Mouse (Mus musculus): ENCODE measurements around the gene Pcnx4. TPM values are rescaled to one million over a fixed set of nuclear protein-coding genes. Genes with fewer than 3 reads are reported as not detected.

Pcnx4 gene
- polyA plus RNA-seq, 1 experiment: 3.2 TPM

GRCm38 (mm10) chr12:72518114-72518728 lies 18.0 kb upstream of the Pcnx4 start:
- 87% methylated on average over 12 of the region's 12 CpGs for WGBS
- H3K4me3 ChIP-seq (ENCODE audit: insufficient read depth, low read depth, low read length): no peak overlapping the region
- H3K27ac ChIP-seq (ENCODE audit: insufficient read depth, low read depth, low read length): no peak overlapping the region
- H3K27me3 ChIP-seq (replicated peaks; ENCODE audit: control insufficient read depth, insufficient read depth, low read length): no peaks in the 10 kb centered on the region
- H3K36me3 ChIP-seq (ENCODE audit: control insufficient read depth, insufficient read depth, low read length): no peaks in the 10 kb centered on the region
- no peak for TF ChIP-seq CTCF (conservative IDR thresholded peaks at IDR 0.05; ENCODE audit: insufficient read depth, insufficient read length, low read depth, low read length)
- TF ChIP-seq POLR2A (IDR thresholded peaks at IDR 0.05; ENCODE audit: low read depth, low read length): no peak
- H3K4me1 ChIP-seq (ENCODE audit: control insufficient read depth, insufficient read depth, low read length): no peaks in the 10 kb centered on the region
- DNase-seq: no peak

GRCm38 (mm10) chr12:72519352-72519751 lies 16.8 kb upstream of the Pcnx4 start:
- DNase-seq: no peak
- no peak overlapping the region for H3K27ac ChIP-seq (ENCODE audit: insufficient read depth, low read depth, low read length)
- no peaks in the 10 kb centered on the region for H3K4me1 ChIP-seq (ENCODE audit: control insufficient read depth, insufficient read depth, low read length)
- TF ChIP-seq POLR2A (IDR thresholded peaks at IDR 0.05; ENCODE audit: low read depth, low read length) (no peak), CTCF (conservative IDR thresholded peaks at IDR 0.05; ENCODE audit: insufficient read depth, insufficient read length, low read depth, low read length) (no peak)
- H3K27me3 ChIP-seq (replicated peaks; ENCODE audit: control insufficient read depth, insufficient read depth, low read length): no peaks in the 10 kb centered on the region
- 41% methylated on average over 9 of the region's 9 CpGs for WGBS
- H3K36me3 ChIP-seq (ENCODE audit: control insufficient read depth, insufficient read depth, low read length): no peaks in the 10 kb centered on the region
- no peak overlapping the region for H3K4me3 ChIP-seq (ENCODE audit: insufficient read depth, low read depth, low read length)

GRCm38 (mm10) chr12:72519855-72520254 lies 16.3 kb upstream of the Pcnx4 start:
- H3K4me1 ChIP-seq (ENCODE audit: control insufficient read depth, insufficient read depth, low read length): no peaks in the 10 kb centered on the region
- TF ChIP-seq POLR2A (IDR thresholded peaks at IDR 0.05; ENCODE audit: low read depth, low read length) (no peak), CTCF (conservative IDR thresholded peaks at IDR 0.05; ENCODE audit: insufficient read depth, insufficient read length, low read depth, low read length) (no peak)
- H3K27ac ChIP-seq (ENCODE audit: insufficient read depth, low read depth, low read length): no peak overlapping the region
- H3K4me3 ChIP-seq (ENCODE audit: insufficient read depth, low read depth, low read length): no peak overlapping the region
- H3K36me3 ChIP-seq (ENCODE audit: control insufficient read depth, insufficient read depth, low read length): no peaks in the 10 kb centered on the region
- no peaks in the 10 kb centered on the region for H3K27me3 ChIP-seq (replicated peaks; ENCODE audit: control insufficient read depth, insufficient read depth, low read length)
- WGBS: 82% methylated on average over 5 of the region's 5 CpGs
- no peak for DNase-seq

- WGBS: 0% methylated on average over 2 of the region's 2 CpGs
- H3K27ac ChIP-seq (ENCODE audit: insufficient read depth, low read depth, low read length): no peak overlapping the region
- no peaks in the 10 kb centered on the region for H3K4me1 ChIP-seq (ENCODE audit: control insufficient read depth, insufficient read depth, low read length)
- no peaks in the 10 kb centered on the region for H3K27me3 ChIP-seq (replicated peaks; ENCODE audit: control insufficient read depth, insufficient read depth, low read length)
- H3K4me3 ChIP-seq (ENCODE audit: insufficient read depth, low read depth, low read length): no peak overlapping the region
- no peaks in the 10 kb centered on the region for H3K36me3 ChIP-seq (ENCODE audit: control insufficient read depth, insufficient read depth, low read length)
- TF ChIP-seq CTCF (conservative IDR thresholded peaks at IDR 0.05; ENCODE audit: insufficient read depth, insufficient read length, low read depth, low read length) (peak; percentile 87), POLR2A (IDR thresholded peaks at IDR 0.05; ENCODE audit: low read depth, low read length) (no peak)
- DNase-seq: peak; percentile 39
Observed at GRCm38 (mm10) chr12:72520645-72521044, 15.5 kb upstream of the Pcnx4 start.

GRCm38 (mm10) chr12:72525588-72525987 lies 10.6 kb upstream of the Pcnx4 start:
- H3K27ac ChIP-seq (ENCODE audit: insufficient read depth, low read depth, low read length): no peak overlapping the region
- no peak for DNase-seq
- TF ChIP-seq CTCF (conservative IDR thresholded peaks at IDR 0.05; ENCODE audit: insufficient read depth, insufficient read length, low read depth, low read length) (no peak), POLR2A (IDR thresholded peaks at IDR 0.05; ENCODE audit: low read depth, low read length) (no peak)
- no peak overlapping the region for H3K4me3 ChIP-seq (ENCODE audit: insufficient read depth, low read depth, low read length)
- no peaks in the 10 kb centered on the region for H3K36me3 ChIP-seq (ENCODE audit: control insufficient read depth, insufficient read depth, low read length)
- WGBS: 82% methylated on average over 4 of the region's 4 CpGs
- no peaks in the 10 kb centered on the region for H3K27me3 ChIP-seq (replicated peaks; ENCODE audit: control insufficient read depth, insufficient read depth, low read length)
- no peaks in the 10 kb centered on the region for H3K4me1 ChIP-seq (ENCODE audit: control insufficient read depth, insufficient read depth, low read length)

GRCm38 (mm10) chr12:72532303-72532702 lies 3.9 kb upstream of the Pcnx4 start:
- WGBS: 77% methylated on average over 7 of the region's 7 CpGs
- no peaks in the 10 kb centered on the region for H3K36me3 ChIP-seq (ENCODE audit: control insufficient read depth, insufficient read depth, low read length)
- H3K4me1 ChIP-seq (ENCODE audit: control insufficient read depth, insufficient read depth, low read length): peaks cover 2% of the 10 kb centered on the region; the same call in 1 of the 2 replicates

GRCm38 (mm10) chr12:72533986-72534385 lies 2.2 kb upstream of the Pcnx4 start:
- TF ChIP-seq CTCF (conservative IDR thresholded peaks at IDR 0.05; ENCODE audit: insufficient read depth, insufficient read length, low read depth, low read length): no peak
- TF ChIP-seq POLR2A (IDR thresholded peaks at IDR 0.05; ENCODE audit: low read depth, low read length): no peak
- no peak for DNase-seq
- H3K27me3 ChIP-seq (replicated peaks; ENCODE audit: control insufficient read depth, insufficient read depth, low read length): no peaks in the 10 kb centered on the region
- no peak overlapping the region for H3K4me3 ChIP-seq (ENCODE audit: insufficient read depth, low read depth, low read length)
- no peak overlapping the region for H3K27ac ChIP-seq (ENCODE audit: insufficient read depth, low read depth, low read length)
- H3K36me3 ChIP-seq (ENCODE audit: control insufficient read depth, insufficient read depth, low read length): no peaks in the 10 kb centered on the region
- peaks cover 2% of the 10 kb centered on the region; the same call in 1 of the 2 replicates for H3K4me1 ChIP-seq (ENCODE audit: control insufficient read depth, insufficient read depth, low read length)
- 80% methylated on average over 6 of the region's 6 CpGs for WGBS

More at GRCm38 (mm10) chr12:72532303-72532702, 3.9 kb upstream of the Pcnx4 start:
- TF ChIP-seq POLR2A (IDR thresholded peaks at IDR 0.05; ENCODE audit: low read depth, low read length): no peak
- TF ChIP-seq CTCF (conservative IDR thresholded peaks at IDR 0.05; ENCODE audit: insufficient read depth, insufficient read length, low read depth, low read length): no peak
- Histone ChIP-seq H3K27ac (ENCODE audit: insufficient read depth, low read depth, low read length) (no peak overlapping the region), H3K4me3 (ENCODE audit: insufficient read depth, low read depth, low read length) (no peak overlapping the region), H3K27me3 (replicated peaks; ENCODE audit: control insufficient read depth, insufficient read depth, low read length) (no peaks in the 10 kb centered on the region)
- no peak for DNase-seq
